Mouse (Mus musculus) kidney, adult 2 months (tissue): ENCODE results near the gene Gbx1. TPM values are rescaled to one million over a fixed set of nuclear protein-coding genes. Genes with fewer than 3 reads are reported as not detected.

Experiments used
- DNase-seq: peaks from one replicate; pipeline ENCODE4 v3.0.0; 2021
- H3K27ac ChIP-seq: fragments of 200-500 bp; 2 replicates; pipeline ENCODE4 v1.5.1; 2012; ENCODE audit warnings: low read depth, low read length, control low read depth, inconsistent platforms; ENCODE audit not compliant: insufficient read depth
- H3K27me3 ChIP-seq: fragments of 200-500 bp; replicated peaks from 2 replicates; pipeline ENCODE4 v1.6.1; 2012; ENCODE audit warnings: mild to moderate bottlenecking, moderate library complexity, low read length, inconsistent platforms; ENCODE audit not compliant: control insufficient read depth, insufficient read depth
- H3K36me3 ChIP-seq: fragments of 200-500 bp; 2 replicates; pipeline ENCODE4 v1.6.1; 2012; ENCODE audit warnings: mild to moderate bottlenecking, moderate library complexity, low read length, inconsistent platforms; ENCODE audit not compliant: control insufficient read depth, insufficient read depth
- H3K4me1 ChIP-seq: fragments of 200-500 bp; 2 replicates; pipeline ENCODE4 v1.6.1; 2011; ENCODE audit warnings: low read length; ENCODE audit not compliant: control insufficient read depth, insufficient read depth
- H3K4me3 ChIP-seq: fragments of 200-500 bp; 2 replicates; pipeline ENCODE4 v1.5.1; 2011; ENCODE audit warnings: mild to moderate bottlenecking, low read depth, low read length, control low read depth; ENCODE audit not compliant: insufficient read depth
- CTCF ChIP-seq: fragments of 200-500 bp; conservative IDR thresholded peaks from 2 replicates; pipeline ENCODE4 v1.5.1; 2011; ENCODE audit warnings: low read depth, mild to moderate bottlenecking, control low read depth, low read length, moderate library complexity, mixed read lengths; ENCODE audit not compliant: insufficient read depth, insufficient read length
- POLR2A ChIP-seq: fragments of 200-500 bp; IDR thresholded peaks from one replicate; pipeline ENCODE4 v1.6.1; 2011; ENCODE audit warnings: low read depth, low read length, control low read depth
- WGBS: fragments of 180-500 bp; shearing (Covaris S2); methylation state at CpG from one replicate; pipeline ENCODE4 v1.1.7; 2018; 5-methylcytosine and 5-hydroxymethylcytosine counted together
- polyA plus RNA-seq: library from polyadenylated mRNA; depleted of rRNA; stranded (reverse); fragments of >200 nt; gene quantifications from 2 replicates; pipeline ENCODE4 v1.2.3, GENCODE M21; 2012

The Gbx1 gene
- polyA plus RNA-seq, 1 experiment: 0.05 TPM

GRCm38 (mm10) chr5:24492546-24493285, 34.3 kb downstream of the Gbx1 start:
- WGBS: 79% methylated on average over 16 of the region's 16 CpGs

GRCm38 (mm10) chr5:24490413-24490920, 36.5 kb downstream of the Gbx1 start:
- no peaks in the 10 kb centered on the region for H3K27me3 ChIP-seq
- no peak for DNase-seq
- no peak overlapping the region for H3K4me3 ChIP-seq
- 74% methylated on average over 14 of the region's 14 CpGs for WGBS
- peaks cover 1% of the 10 kb centered on the region for H3K36me3 ChIP-seq
- no peak overlapping the region for H3K27ac ChIP-seq
- peaks cover 3% of the 10 kb centered on the region; the same call in 1 of the 2 replicates for H3K4me1 ChIP-seq
- TF ChIP-seq POLR2A: no peak
- no peak for TF ChIP-seq CTCF

More at GRCm38 (mm10) chr5:24492546-24493285, 34.3 kb downstream of the Gbx1 start:
- H3K4me1 ChIP-seq: no peaks in the 10 kb centered on the region
- TF ChIP-seq POLR2A (no peak), CTCF (no peak)
- no peaks in the 10 kb centered on the region for H3K27me3 ChIP-seq
- no peak for DNase-seq
- peaks cover 1% of the 10 kb centered on the region for H3K36me3 ChIP-seq
- no peak overlapping the region for H3K27ac ChIP-seq
- no peak overlapping the region for H3K4me3 ChIP-seq

GRCm38 (mm10) chr5:24486738-24487137, 40.3 kb downstream of the Gbx1 start:
- Histone ChIP-seq H3K4me3 (no peak overlapping the region), H3K36me3 (no peaks in the 10 kb centered on the region; the same call in 1 of the 2 replicates), H3K4me1 (peaks cover 6% of the 10 kb centered on the region; the same call in 1 of the 2 replicates), H3K27me3 (no peaks in the 10 kb centered on the region), H3K27ac (no peak overlapping the region)
- TF ChIP-seq POLR2A (no peak), CTCF (no peak)
- 96% methylated on average over 5 of the region's 5 CpGs for WGBS
- no peak for DNase-seq

- whole genome bisulfite sequencing: 2% methylated on average over 8 of the region's 8 CpGs
- Histone ChIP-seq H3K4me1 (peaks cover 6% of the 10 kb centered on the region; the same call in 1 of the 2 replicates), H3K27ac (no peak overlapping the region), H3K36me3 (no peaks in the 10 kb centered on the region; the same call in 1 of the 2 replicates), H3K4me3 (no peak overlapping the region), H3K27me3 (no peaks in the 10 kb centered on the region)
- DNase-seq: peak; percentile 90
- TF ChIP-seq POLR2A: no peak
- TF ChIP-seq CTCF: peak; percentile 91
Measured at GRCm38 (mm10) chr5:24486097-24486496, 40.9 kb downstream of the Gbx1 start.

- Histone ChIP-seq H3K4me1 (peaks cover 6% of the 10 kb centered on the region; the same call in 1 of the 2 replicates), H3K4me3 (no peak overlapping the region), H3K27me3 (no peaks in the 10 kb centered on the region), H3K27ac (no peak overlapping the region), H3K36me3 (no peaks in the 10 kb centered on the region; the same call in 1 of the 2 replicates)
- WGBS: 52% methylated on average over 22 of the region's 22 CpGs
- TF ChIP-seq CTCF (no peak), POLR2A (no peak)
- peak; percentile 34 for DNase-seq
Measured at GRCm38 (mm10) chr5:24484963-24485362, 42.0 kb downstream of the Gbx1 start.

- Histone ChIP-seq H3K4me1 (peaks cover 6% of the 10 kb centered on the region; the same call in 1 of the 2 replicates), H3K27ac (peak overlapping the region; percentile 91), H3K36me3 (no peaks in the 10 kb centered on the region), H3K27me3 (no peaks in the 10 kb centered on the region), H3K4me3 (peak overlapping the region; percentile 35)
- WGBS: 28% methylated on average over 11 of the region's 11 CpGs
- peak; percentile 90 for DNase-seq
- peak; percentile 89 for TF ChIP-seq CTCF
- no peak for TF ChIP-seq POLR2A
Measured at GRCm38 (mm10) chr5:24483326-24483725, 43.7 kb downstream of the Gbx1 start.

- H3K36me3 ChIP-seq: no peaks in the 10 kb centered on the region; the same call in 1 of the 2 replicates
- no peak for TF ChIP-seq CTCF
- no peak for TF ChIP-seq POLR2A
- H3K4me1 ChIP-seq: peaks cover 6% of the 10 kb centered on the region; the same call in 1 of the 2 replicates
- no peaks in the 10 kb centered on the region for H3K27me3 ChIP-seq
- peak overlapping the region; percentile 35; the same call in 1 of the 2 replicates for H3K4me3 ChIP-seq
- peak overlapping the region; percentile 91 for H3K27ac ChIP-seq
- peak; percentile 91 for DNase-seq
- 55% methylated on average over 41 of the region's 41 CpGs for WGBS
Measured at GRCm38 (mm10) chr5:24482247-24483079, 44.5 kb downstream of the Gbx1 start.
